Mouse (Mus musculus) monocyte, adult 2 months (primary cell): ENCODE results near the gene Mlf1.

Source experiments
- DNase-seq, 2 experiments: peaks; one replicate each; pipeline ENCODE4 v3.0.0; 2022; ENCODE audit warnings: low spot score in 2 of 2, low read depth in 1 of 2

Mlf1 gene

DNA sequence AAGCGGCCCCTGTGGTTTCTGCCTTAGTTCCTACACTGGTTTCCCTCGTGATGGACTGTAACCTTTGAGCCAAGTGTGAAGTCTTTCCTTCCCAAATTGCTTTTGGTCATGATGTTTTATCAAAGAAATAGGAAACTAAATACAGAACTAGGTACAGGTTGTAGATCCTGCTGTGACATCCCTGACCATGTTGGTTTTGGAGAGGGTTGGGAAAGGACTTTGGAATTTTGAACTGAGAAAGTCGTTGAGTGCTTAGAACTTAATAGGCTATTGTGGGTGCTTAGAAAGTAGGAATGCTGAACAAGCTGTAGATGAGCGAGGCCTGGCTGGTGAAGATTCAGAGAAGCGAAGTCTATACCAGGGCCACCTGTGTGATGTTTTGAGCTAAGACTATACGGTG is 60.1 kb downstream of the Mlf1 start:
- no peak for DNase-seq

GRCm38 (mm10) chr3:67447143-67447542 is 73.2 kb downstream of the Mlf1 start:
- DNase-seq: no peak
